Mouse (Mus musculus) adrenal gland, adult 8-10 months (tissue): ENCODE measurements around the gene Hist1h3g. TPM values are rescaled to one million over a fixed set of nuclear protein-coding genes. Genes with fewer than 3 reads are reported as not detected.

Experiments
- DNase-seq: peaks from one replicate; pipeline ENCODE4 v3.0.0; 2022
- total RNA-seq, 4 experiments: library from RNA; stranded (reverse); gene quantifications; 2 replicates each; pipeline ENCODE4 v1.2.4; 2022

Gene Hist1h3g
- 1 to 10 TPM; 3.2 to 5.6 (median 4.7) TPM for total RNA-seq

DNA sequence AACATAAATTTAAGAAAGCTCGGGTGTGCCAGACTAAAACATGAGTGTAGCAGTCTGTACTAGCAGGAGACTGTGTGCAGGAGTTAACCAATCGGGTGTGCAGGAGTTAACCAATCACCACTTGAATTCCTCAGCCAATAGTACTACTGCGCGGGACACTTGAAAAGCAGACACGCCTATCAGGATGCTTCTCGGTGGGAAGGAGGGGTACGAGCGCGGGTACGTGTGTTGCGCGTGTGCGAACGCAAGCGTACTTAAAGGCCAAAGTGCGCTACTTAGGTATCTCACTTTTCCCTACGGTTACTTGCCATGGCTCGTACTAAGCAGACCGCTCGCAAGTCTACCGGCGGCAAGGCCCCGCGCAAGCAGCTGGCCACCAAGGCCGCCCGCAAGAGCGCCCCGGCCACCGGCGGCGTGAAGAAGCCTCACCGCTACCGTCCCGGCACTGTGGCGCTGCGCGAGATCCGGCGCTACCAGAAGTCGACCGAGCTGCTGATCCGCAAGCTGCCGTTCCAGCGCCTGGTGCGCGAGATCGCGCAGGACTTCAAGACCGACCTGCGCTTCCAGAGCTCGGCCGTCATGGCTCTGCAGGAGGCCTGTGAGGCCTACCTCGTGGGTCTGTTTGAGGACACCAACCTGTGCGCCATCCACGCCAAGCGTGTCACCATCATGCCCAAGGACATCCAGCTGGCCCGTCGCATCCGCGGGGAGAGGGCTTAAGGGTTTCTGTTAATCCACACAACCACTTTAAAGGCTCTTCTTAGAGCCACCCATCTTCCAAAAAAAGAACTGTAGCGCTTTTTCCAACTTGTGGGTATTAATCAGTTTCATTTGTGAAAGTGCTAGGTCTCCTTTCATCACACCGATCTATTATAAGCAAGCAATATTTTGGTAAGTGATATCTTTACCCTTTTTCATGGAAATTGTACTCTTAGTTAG is at the start of gene Hist1h3g:
Gene Hist1h3g, plus strand, starts transcription at position 286 of the 939 bp plus-strand sequence.
- peak; percentile 86 for DNase-seq

DNA sequence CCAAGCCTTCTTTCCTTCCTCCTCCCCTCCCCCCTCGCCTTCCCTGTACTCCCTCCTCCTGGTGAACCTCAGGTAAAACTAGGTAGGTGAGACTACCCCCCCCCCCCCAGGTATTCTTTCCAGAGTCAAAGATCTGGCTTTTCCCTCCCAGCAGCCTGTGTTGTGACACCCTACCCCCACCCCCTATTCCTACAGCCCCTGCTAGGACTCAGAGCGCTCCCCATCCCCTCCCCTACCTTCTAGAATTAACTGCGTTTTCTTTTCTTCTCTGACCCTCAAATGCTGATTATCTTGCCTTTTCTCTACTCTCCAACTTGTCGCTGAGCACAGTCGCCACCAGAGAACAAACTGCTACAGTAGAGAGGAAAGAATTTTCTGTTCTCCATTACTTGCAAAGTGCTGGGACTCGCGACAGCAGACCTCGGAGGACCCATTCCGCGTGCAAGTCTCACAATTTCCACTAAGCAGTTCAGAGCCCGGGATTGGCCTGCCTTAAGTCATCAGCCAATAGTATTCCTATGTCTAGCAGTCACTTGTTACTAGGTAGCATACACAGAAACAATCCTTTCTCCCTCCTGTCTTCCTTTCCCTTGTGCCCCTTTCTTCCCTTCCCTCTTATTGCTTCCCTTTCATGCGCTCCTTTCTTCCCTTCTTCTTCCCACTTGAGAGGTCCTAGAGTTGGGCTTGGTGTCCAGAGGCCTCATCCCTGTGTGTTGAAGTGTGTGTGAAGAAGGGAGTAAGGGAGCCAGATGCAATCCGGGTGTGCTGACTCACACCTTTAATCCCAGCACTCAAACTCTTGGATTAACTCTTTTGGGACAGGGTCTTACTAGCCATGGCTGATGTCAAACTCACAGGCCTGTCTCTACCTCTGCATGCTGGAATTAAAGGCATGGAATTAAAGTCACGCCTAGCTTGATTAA is 46.6 kb upstream of the Hist1h3g start, which contains the start of gene Btn2a2:
Gene Btn2a2, minus strand, starts transcription at position 458 of the 923 bp plus-strand sequence.
- peak; percentile 61 for DNase-seq

DNA sequence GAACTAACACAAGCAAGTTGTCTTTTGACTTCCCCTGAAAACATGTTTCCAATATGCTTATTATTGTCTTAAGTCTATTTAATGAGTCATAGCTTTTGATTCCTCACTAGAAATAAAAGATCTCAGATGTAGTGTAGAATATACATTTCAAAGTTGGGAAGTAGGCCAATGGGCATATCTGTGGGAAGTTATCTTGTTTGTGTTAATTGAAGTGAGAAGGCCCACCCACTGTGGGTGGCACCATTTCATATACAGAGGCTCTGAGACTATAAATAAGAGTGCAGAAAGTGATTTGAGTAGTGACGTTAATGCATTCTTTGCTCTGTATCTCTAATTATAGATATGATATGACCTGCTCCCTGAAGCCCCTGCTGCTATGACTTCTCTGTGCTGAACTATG is 44.4 kb upstream of the Hist1h3g start:
- DNase-seq, result no peak

DNA sequence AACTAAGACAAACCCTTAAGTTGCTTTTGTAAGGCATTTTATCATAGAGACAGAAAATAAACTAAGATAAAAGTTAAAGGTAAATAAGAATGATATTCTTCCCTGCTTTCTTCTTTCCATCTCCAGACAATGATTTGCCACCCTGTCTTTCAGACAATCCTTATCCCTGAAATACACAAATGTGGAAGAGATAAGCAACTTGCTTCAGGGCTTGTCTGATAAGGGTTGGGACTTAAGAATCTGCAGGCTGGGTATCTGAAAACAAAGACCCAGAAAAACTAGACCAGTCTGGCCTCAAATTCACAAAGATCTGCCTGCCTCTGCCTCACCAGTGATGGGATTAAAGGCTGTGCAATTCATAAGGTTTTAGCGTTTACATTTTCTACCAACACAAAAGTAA is 44.0 kb upstream of the Hist1h3g start:
- DNase-seq, result no peak

DNA sequence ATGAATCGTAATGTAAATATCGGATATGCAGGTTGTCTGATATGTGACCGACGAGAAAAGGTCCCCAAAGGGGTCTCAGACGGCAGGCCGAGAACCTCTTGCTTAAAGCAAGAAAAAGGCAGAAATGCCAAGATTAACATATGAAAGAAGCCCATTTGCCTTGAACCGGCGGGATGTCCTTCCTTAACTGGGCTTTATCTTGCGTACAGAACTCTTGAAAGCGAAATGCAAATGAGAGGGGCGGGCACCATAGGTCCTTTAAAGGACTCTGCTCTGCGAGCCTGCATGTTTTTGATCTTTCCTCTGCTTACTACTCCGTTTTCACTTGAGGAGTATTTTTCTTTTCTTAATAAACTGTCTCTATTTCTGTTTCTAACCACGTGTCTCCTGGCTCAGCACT is 43.2 kb upstream of the Hist1h3g start:
- DNase-seq, result no peak

DNA sequence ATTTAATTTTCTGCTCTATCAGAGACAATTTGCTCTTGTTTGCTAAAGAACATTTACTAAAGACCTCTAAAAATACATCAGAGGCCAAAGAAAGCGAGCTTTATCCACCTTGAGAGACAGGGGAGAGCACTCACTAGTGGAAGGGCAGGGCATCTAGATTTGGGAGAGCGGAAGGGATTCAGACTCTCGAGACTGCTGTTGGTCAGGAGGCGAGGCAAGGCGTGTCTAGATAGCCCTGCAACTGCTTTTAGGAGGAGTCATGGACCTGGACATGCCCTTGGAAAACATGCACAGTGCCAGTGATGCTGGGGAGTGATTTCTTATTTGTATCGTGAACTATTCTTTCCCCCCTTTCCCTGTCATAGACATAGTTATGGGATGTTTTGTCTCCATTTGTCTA is 39.7 kb upstream of the Hist1h3g start:
- no peak for DNase-seq

DNA sequence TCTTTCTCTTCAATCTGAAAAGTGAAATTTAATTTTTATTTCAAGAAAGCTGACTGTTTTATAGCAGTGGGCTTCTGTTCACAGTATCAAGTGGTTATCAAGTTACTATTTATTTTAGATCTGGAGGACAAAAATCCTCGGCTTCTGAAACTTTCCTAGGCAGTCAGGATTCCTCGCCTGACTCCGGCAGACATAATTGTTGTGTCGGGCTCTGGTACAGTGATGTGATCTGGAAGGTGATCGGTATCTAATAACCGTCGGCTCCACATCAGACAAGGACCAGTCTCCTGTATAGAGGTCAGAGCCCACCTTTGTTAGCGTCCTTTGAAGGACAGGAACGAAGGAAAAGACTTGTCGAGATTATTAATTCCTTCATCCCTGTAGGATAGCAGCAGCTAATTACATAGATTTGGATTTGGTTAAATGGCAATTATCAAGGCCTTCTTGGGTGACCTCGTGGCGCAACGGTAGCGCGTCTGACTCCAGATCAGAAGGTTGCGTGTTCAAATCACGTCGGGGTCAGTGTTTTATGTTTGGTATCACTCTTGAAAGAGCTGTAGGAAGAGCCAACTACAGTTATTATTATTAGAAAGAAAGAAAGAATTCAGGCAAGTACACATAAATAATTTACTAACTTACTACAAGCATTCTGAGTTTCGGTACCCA is 37.4 kb upstream of the Hist1h3g start:
- DNase-seq, result no peak

DNA sequence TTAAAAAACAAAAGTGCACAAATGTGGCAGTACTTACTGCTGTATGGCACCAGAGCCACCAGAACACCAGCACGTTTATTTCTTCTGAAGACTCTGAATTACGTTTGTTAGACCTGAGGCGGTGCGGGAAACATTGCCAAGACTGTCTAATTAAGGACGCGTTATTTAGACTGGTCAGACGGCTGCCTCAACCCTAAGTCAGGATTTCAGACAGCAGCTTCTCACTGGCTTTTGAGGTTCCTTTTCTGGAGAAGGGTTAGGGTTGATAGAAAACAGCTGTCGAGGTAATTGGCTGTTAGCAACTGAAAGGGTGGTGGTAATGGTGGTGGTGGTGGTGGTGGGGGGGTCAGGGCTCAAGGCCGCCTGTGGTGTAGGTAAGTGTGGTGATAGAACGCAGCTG is 36.6 kb upstream of the Hist1h3g start:
- DNase-seq, result no peak

DNA sequence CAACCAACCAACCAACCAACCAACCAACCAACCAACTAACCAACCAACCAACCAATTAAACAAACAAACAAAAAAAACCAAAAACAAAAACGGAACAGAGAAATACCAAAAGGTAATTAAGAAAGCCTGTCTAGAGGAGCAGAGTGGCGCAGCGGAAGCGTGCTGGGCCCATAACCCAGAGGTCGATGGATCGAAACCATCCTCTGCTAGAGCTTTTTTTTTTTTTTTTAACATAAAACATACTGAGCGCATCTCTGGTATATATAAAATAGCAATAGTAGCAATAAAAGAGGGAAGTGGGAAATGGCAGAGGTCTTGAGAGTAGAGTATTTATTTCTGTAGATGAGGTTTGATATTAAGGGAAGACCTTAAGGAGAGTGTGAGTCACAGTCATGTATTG is 35.3 kb upstream of the Hist1h3g start:
- no peak for DNase-seq

DNA sequence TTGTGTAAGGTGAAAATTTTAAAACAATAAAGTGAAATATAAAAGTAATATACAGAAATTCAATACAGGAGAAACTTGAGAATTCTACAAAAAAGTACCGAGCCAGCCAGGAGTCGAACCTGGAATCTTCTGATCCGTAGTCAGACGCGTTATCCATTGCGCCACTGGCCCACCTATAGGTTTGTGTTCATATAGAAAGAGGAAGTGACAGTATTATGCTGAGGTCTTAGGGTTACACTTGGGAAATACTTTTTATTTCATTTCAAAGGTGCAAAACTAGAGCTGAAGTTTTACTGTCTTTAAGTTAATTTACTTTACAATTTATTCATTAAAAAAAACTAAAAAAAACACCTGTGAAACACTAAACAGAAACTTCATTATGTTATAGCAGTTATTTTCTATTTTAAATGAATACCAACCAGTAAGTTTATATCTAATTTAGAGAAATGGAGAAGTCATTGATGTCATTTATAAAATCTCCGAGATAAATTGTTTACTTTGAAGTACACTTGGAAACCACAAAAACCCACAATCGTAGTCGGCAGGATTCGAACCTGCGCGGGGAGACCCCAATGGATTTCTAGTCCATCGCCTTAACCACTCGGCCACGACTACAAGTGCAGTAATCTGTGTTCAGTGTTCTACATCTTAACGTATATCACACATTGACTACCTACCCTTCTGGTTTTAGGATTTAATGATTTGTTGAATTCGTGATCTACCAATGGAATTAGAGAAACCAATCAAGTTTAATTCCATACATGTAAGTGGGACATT is 34.6 kb upstream of the Hist1h3g start:
- DNase-seq, result no peak

DNA sequence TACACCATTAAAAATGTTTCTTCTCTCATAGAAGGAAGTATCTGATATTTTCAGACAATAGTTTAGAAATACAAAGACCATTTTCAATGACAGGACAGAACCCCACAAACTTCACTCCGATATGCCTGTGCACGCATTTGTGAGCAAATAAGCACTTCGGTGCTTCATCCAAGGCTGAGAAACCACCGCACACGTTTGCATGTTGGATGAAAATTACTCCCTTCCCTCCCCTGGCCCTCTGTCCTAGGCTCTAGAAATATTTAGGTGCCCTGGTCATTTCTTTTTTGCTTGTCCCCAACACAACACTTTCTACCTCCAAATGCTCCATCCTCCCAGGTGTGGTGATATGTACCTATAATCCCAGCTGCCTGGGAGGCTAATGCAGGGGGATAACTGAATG is 33.7 kb upstream of the Hist1h3g start:
- no peak for DNase-seq

DNA sequence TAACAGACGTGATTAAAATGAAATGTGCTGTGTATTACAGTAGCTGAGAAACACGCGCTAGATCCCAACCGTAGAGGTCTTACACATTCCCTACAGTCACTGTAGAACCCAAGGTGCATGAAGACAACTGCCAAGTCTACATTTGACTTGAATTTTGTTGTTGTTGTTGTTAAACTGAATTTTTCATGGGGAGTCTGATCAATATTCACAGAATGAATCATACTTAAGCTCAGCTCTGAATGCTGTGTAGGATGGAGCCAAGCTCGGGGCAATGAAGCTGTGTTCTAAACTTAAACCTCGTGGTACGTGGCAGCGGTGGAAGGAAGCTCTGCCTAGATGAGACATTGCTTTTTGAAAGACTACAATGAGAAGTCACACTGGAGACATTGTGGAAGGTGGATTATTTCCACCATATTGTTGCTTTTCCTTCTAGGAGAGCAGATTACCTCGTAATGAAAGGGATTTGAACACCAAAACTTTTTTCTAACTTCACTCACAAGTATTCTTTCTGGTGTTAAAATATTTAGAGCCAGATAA is 33.1 kb upstream of the Hist1h3g start:
- no peak for DNase-seq

DNA sequence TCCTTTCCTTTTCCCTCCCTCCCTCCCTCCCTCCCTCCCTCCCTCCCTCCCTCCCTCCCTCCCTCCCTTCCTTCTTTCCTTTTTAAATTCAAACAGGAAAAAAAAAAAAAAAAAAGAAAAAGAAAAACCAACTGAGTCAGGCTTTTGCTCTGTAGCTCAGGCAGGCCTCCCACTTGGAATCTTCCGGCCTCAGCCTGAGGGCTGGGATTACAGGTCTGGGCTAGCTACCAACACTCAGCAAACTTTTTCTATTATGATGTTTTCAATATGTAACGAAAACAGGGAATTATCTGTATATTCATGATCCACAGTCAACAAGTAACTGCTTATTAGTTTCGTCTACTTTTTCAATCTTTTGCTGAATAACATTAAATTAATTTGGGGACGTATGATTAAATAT is 32.3 kb upstream of the Hist1h3g start:
- DNase-seq, result no peak

DNA sequence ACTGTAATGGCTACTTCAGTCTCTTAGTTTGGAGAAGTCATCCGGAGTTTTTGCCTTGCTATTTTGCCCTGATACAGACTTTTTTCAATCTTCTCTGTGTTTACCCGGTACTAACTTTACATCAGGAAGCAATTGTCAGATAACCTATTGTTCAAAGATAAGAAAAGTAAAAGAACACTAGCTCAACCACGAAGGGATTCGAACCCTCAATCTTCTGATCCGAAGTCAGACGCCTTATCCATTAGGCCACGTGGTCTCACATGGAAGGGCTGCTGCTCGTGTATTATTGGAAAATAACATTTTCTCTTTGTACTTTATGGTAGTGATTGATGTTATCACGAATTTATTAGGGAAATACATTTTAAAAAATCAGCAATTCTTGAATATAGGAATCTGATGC is 31.4 kb upstream of the Hist1h3g start:
- DNase-seq, result no peak

DNA sequence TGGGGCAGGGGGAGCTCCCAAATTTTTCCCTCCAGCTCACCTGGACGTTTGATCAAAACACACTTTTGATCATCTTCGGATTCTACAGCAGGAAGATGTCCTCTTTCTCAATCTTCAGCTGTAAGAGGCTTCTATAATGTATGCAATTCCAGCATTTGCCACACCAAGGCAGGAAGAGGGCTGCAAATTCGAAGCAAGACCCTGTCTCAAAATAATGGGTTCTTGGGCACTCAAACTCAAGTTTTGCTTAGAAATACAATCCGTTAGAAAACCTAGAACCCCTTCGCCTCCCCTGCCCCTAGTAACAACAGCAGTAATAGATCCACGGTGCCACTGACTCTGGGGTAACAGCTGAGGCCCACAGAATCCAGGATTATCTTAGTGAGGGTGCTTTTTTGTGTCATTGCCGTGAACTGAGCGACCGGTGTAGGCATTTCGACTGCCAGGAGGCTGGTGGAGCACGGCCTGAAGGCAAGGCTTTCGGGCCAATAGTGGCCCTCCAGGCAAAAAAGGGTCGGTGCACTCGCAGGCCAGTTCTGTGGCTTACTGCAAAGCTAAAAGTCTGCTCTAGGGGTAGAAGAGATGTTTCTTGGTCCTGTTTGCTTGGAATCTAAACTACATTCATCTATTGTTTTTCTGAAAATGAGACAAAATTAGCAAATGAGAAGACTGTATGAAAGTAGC is 29.4 kb upstream of the Hist1h3g start:
- DNase-seq, result no peak

DNA sequence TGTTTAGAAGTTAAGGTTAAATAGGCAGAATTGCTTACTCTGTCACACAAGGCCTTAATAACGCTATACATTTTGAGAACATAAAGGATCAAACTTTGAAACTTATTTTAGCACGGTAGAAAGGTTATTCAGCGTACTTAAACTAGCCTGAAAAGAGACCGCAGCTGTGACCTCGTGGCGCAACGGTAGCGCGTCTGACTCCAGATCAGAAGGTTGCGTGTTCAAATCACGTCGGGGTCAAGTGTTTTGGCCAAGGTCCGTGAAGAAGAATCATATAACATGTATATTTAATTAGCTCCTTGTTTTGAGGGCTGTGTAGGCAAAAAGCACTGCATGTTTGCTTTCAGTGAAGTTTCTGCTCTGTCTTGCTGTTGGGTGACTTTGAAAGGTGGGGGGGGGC is 28.9 kb upstream of the Hist1h3g start:
- peak; percentile 26 for DNase-seq

DNA sequence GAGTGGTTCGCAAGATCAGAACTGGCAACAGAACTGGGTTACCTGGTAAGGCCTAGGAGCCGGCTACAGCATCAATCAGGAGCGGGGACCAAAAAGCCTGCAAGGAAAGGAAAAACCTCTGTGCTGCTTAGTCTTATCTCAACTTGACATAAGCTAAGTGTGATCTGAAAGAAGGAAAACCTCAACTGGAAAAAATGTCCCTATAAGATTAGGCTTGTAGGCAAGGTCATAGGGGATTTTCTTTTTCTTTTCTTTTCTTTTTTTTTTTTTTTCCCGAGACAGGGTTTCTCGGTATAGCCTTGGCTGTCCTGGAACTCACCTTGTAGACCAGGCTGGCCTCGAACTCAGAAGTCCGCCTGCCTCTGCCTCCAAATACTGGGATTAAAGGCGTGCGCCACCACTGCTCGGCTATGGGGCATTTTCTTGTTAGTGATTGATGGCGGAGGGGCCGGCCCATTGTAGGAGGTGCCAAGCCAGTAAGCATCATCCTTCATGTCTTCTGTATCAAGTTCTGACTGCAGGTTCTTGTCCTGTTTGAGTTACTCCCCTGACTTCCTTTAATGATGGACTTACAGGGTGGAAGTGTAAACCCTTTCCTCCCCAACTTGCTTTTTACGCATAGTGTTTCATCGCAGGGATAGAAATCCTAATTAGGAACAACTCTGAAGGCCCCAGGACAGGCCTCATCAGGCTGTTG is 28.3 kb upstream of the Hist1h3g start:
- DNase-seq, result no peak

DNA sequence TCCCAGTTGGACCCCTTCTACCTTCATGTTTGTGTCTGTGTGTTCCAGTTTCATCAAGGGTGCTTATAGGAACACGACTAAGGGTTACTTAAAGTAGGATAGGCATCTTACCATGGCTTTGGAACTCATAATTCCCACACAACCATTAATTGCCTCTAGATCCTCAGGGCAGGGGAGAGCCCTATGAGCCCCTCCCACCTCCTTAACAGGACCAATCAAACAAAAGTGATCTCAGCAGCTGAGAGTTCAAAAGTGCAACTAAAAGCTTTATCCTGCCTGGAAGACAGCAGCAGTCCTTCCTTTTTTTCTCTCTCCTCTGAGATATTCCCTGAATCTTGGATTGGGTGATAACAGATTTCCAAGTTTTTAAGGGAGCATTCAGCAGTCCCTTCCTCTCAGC is 25.1 kb upstream of the Hist1h3g start:
- DNase-seq, result no peak

DNA sequence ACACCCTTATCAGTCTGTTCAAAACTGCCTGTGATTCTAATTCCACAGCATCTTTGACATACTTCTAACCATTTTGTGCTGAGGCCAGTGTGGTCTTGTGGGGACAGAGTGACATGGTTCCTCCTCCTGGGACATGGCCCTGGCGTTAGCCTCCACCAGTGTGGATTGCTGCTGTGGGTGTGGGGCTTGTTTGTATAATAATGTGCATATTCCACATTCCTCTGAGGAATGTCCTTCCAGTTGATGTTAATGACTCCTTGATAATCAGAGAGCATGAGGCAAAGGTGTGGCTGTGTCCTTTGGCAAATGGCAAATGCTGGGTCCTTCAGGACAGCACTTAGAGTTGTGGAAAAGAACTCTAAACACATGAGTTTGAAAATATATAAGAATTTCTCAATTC is 21.7 kb upstream of the Hist1h3g start:
- no peak for DNase-seq

DNA sequence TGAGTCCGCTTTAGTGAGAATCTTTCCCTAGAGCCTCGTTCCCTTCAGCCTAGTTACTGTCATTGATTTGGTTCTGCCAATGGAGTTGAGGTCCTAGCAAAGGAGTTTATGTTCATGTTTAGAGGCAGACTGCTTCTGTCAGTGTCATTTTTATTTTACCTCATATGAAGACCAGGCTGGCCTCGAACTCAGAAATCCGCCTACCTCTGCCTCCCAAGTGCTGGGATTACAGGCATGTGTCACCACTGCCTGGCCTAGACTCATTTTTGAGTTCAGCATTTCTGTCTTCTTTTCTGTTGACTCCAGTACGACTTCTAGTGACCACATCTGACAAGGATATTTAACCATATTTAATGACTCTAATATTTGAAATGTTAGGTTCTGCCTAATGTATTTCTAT is 19.9 kb upstream of the Hist1h3g start:
- DNase-seq, result no peak
